Mouse (Mus musculus): ENCODE results near the gene Olfr1428. TPM values are rescaled to one million over a fixed set of nuclear protein-coding genes. Genes with fewer than 3 reads are reported as not detected.

Gene Olfr1428
- polyA plus RNA-seq, 1 experiment, result not detected

Other genes starting within 250 kb of the Olfr1428 start
- not detected for gene Olfr1419, start 240.8 kb downstream of the Olfr1428 start, polyA plus RNA-seq (2012; fragmentation: generic; extraction: Trizol)
- gene Olfr1420, start 229.3 kb downstream of the Olfr1428 start, polyA plus RNA-seq (2012; fragmentation: generic; extraction: Trizol), result not detected
- gene Patl1, start 203.5 kb downstream of the Olfr1428 start, polyA plus RNA-seq (2012; fragmentation: generic; extraction: Trizol), result 13.3 TPM
- gene Osbp, start 150.0 kb downstream of the Olfr1428 start, polyA plus RNA-seq (2012; fragmentation: generic; extraction: Trizol), result 14.3 TPM
- gene Olfr1423, start 74.6 kb downstream of the Olfr1428 start, polyA plus RNA-seq (2012; fragmentation: generic; extraction: Trizol), result 0.01 TPM
- gene Olfr1424, start 53.2 kb downstream of the Olfr1428 start, polyA plus RNA-seq (2012; fragmentation: generic; extraction: Trizol), result not detected
- not detected for gene Olfr1425, start 38.2 kb downstream of the Olfr1428 start, polyA plus RNA-seq (2012; fragmentation: generic; extraction: Trizol)
- not detected for gene Olfr1426, start 23.9 kb downstream of the Olfr1428 start, polyA plus RNA-seq (2012; fragmentation: generic; extraction: Trizol)
- gene Olfr1427, start 12.6 kb downstream of the Olfr1428 start, polyA plus RNA-seq (2012; fragmentation: generic; extraction: Trizol), result not detected
- gene Olfr76, start 7.3 kb upstream of the Olfr1428 start, polyA plus RNA-seq (2012; fragmentation: generic; extraction: Trizol), result not detected
- gene Olfr1555-ps1, start 54.2 kb upstream of the Olfr1428 start, polyA plus RNA-seq (2012; fragmentation: generic; extraction: Trizol), result not detected
- gene Olfr1431, start 84.7 kb upstream of the Olfr1428 start, polyA plus RNA-seq (2012; fragmentation: generic; extraction: Trizol), result not detected
- gene Olfr1432, start 116.7 kb upstream of the Olfr1428 start, polyA plus RNA-seq (2012; fragmentation: generic; extraction: Trizol), result not detected
- gene Olfr262, start 125.8 kb upstream of the Olfr1428 start, polyA plus RNA-seq (2012; fragmentation: generic; extraction: Trizol), result not detected
- not detected for gene Olfr235, start 145.1 kb upstream of the Olfr1428 start, polyA plus RNA-seq (2012; fragmentation: generic; extraction: Trizol)
- not detected for gene Olfr1434, start 164.0 kb upstream of the Olfr1428 start, polyA plus RNA-seq (2012; fragmentation: generic; extraction: Trizol)
- not detected for gene Olfr1436, start 183.2 kb upstream of the Olfr1428 start, polyA plus RNA-seq (2012; fragmentation: generic; extraction: Trizol)
- gene Olfr1437, start 209.2 kb upstream of the Olfr1428 start, polyA plus RNA-seq (2012; fragmentation: generic; extraction: Trizol), result not detected
- gene Olfr1438-ps1, start 220.0 kb upstream of the Olfr1428 start, polyA plus RNA-seq (2012; fragmentation: generic; extraction: Trizol), result not detected